Mouse (Mus musculus) liver, embryonic 18 days (tissue): ENCODE results near the gene Gm7173. TPM values are rescaled to one million over a fixed set of nuclear protein-coding genes. Genes with fewer than 3 reads are reported as not detected.

Experiments used
- polyA plus RNA-seq: library from polyadenylated mRNA; depleted of rRNA; stranded (reverse); fragments of >200 nt; gene quantifications from 2 replicates; pipeline ENCODE4 v1.2.3, GENCODE M21; 2012; rRNA removed

Gene Gm7173
- under 0.01 and 0.02 TPM in 2 replicates for polyA plus RNA-seq

GRCm38 (mm10) chrX:79516977-79517645 is at the start of gene Gm7173:
Gene Gm7173 (minus strand): TSS chrX:79517285.

Other genes with a start within 250 kb of the Gm7173 start
- gene Mageb16, start 154.2 kb upstream of the Gm7173 start, polyA plus RNA-seq = 0.23 and 0.24 TPM in 2 replicates